Mouse (Mus musculus): Measurements from ENCODE around the gene Dvl1. TPM values are rescaled to one million over a fixed set of nuclear protein-coding genes. Genes with fewer than 3 reads are reported as not detected.
A peak's percentile ranks its signal among the peaks of the same experiment; 100 is the strongest.

The Dvl1 gene
- polyA plus RNA-seq (2012; rRNA removed): 73.8 and 106 TPM in 2 replicates

DNA sequence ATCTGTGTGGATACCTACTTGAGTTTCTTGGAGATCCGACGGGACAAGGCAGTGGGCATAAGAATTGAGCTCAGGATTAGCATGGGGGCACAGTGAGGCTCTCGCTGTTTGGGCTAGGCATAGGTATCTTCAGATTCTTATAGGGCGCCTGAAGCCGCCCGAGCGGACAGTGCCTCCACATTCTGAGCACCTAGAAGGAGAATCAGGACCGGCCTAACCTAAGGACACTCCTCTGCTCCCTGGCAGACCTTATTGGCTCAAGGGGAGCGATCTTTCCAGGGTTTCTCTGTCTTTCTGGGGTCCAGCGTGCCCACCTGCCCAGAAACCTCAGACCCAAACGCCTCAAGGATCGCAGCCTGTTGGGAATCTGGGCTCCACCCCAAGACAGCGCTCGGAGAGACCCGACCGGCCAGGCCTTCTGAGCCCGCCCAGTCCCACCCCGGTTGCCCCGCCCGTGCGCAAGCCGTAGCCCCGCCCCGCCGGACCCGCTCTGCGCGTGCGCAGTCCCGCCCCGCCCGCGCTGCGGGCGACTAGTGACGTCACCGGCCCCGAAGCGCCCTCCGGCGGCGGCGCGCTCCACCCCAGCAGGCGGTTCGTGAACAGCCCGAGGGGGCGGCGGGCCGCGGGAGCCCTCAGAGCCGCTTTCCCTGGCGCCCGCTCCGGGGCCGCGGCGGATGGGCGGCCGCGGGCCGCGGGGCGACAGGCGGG lies at the start of gene Dvl1:
Dvl1 (plus strand) TSS at position 532 of the 708 bp plus-strand sequence.
- peak; percentile 46 for DNase-seq (ENCODE audit: low read depth, low spot score)
- WGBS: 3% methylated on average over 65 of the region's 65 CpGs

DNA sequence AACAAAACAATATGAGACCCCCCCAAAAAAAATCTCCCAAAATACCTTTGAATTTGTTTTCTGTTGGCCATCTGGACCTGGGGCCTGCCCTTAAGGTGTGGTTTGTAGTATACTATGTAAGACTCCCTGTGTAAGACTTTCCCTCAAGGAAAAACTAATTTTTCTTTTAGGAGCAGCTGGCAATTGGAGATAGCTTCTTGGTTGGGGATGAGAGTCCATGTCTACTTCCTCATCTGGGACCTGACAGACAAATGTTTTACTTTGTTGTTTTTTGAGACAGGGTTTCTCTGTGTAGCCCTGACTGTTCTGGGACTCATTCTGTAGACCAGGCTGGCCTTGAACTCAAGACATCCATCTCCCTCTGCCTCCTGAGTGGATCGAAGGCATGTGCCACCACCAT lies 45.1 kb upstream of the Dvl1 start:
- WGBS: 100% methylated on average over 1 of the region's 1 CpGs
- DNase-seq (ENCODE audit: low read depth, low spot score): no peak

DNA sequence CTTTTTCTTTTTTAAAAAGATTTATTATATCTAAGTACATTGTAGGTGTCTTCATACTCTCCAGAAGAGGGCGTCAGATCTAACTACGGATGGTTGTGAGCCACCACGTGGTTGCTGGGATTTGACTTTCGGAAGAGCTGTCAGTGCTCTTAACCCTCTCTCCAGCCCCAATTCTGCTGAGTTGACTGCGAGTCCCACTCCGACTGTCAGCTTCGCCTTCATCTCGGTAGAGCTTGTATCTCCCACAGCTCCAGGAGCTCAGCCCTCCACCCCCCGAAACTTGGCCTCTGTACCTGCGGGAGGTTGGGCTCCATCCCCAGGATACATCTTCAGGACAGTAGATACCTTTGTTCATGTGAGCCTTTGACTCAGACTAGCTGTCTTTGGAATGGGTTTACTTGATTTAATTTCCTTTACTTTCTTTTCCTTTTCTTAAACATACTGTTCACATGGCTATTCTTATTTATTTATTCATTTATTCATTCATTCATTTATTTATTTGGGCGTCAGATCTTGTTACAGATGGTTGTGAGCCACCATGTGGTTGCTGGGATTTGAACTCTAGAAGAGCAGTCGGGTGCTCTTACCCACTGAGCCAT lies 44.4 kb upstream of the Dvl1 start, which contains the start of gene Mrpl20:
Mrpl20 (plus strand) TSS at position 138 of the 599 bp plus-strand sequence.
- no peak for DNase-seq (ENCODE audit: low read depth, low spot score)
- 10% methylated on average over 12 of the region's 12 CpGs for WGBS

DNA sequence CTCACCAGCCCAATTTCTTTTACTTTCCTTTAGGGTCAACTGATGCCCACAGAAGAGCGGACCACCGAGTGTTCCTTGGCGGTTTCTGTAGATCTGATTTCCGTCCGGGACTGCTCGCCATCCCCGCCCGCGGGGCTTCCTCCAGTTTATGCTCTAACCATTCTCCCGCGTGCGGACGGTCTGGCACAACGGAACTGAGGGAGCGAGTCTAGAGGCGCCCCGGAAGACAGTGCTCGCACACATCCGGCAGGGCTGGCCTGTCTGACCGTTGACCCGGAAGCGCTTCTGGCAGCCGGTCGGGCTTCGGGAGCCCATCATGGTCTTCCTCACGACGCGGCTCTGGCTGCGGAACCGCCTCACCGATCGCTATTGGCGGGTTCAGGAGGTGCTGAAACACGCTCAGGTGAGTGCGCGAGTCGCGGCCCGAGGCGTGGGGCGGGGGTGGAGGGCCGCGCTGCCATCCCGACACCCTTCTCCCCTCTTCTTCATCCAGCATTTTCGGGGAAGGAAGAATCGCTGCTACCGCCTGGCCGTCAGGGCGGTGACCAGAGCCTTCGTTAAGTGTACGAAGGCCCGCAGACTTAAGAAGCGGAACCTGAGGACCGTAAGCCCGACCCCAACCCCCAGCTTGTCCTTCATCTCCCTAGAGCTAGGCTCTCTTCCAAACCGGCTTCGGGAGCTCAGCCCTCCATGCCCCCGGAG lies 43.7 kb upstream of the Dvl1 start:
- DNase-seq (ENCODE audit: low read depth, low spot score): peak; percentile 68
- under 1% methylated on average over 58 of the region's 58 CpGs for whole genome bisulfite sequencing

DNA sequence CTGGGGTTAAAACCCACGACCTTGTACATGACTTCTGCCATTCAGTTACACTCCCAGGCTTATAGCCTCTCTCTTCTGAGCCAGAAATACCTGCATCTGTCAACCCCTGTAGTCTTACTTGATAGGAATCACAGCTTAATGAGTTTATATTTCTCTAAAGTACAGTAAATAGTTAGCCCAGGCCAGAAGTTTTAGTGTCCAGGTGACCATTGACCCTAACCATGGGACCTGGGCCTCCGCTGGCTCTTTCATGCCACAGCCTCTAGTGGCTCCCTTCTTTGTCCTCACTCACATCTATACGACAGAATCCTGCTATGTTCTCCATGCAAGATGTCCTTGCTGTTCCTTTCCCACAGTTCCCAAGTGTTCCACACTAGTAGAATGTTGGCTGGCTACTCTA lies 39.4 kb upstream of the Dvl1 start:
- no peak for DNase-seq (ENCODE audit: low read depth, low spot score)
- WGBS: 83% methylated on average over 3 of the region's 3 CpGs

DNA sequence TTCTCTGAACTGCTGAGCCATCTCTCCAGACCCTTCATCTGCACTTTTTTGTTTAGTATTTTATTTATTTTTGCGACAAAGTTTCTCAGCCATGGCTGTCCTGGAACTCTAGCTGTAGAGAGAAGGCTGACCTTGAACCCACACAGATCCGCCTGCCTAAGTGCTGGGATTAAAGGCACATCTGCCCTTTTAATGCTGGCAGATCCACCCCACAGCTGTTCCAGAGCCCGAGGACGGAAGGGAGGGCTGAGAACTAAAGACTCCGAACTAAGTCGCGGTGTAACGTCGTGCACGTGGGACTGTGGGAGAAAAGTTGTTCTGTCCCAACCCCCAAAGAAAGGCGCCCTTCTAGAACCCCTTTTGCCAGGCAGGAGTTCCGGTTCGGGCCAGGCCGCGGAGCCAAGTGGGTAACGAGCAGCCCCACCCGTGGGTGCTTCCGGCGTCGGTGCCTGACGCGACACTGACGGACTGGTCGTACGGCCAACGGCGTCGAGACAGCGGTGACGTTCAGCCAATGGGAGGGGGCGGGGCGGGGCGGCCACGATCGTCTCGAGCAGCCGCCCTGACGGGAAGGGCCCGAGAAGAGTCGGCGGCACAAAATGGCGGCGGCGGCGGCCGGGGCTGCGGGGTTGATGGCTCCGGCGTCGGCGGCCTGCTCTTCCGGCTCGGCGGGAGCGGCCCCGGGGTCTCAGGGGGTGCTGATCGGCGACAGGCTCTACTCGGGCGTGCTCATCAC lies 35.1 kb upstream of the Dvl1 start, which contains the start of gene Ccnl2:
Ccnl2 (plus strand) TSS at position 561 of the 736 bp plus-strand sequence.
- WGBS: under 1% methylated on average over 60 of the region's 60 CpGs
- DNase-seq (ENCODE audit: low read depth, low spot score): peak; percentile 73

DNA sequence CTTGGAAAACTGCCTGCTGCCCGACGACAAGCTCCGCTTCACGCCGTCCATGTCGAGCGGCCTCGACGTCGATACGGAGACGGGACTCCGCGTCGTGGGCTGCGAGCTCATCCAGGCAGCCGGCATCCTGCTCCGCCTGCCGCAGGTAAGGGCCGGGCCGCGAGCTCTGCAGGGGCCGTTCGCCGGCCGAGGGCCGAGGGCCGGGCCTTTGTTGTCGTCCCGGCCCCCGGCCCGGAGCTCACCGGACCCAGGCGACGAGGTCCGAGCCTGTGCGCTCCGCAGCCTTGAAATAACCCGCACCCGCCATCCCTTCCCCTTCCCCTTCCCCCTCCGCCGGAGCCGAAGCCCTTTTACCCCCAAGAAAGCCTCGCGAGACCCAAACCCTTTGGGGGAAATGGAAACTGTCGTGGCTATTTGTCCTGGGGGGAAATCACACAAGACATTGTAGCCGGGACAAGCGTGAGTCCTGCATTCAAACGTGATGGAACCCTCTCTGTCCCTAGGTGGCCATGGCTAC lies 34.5 kb upstream of the Dvl1 start:
- no peak for DNase-seq (ENCODE audit: low read depth, low spot score)
- WGBS: under 1% methylated on average over 49 of the region's 49 CpGs

DNA sequence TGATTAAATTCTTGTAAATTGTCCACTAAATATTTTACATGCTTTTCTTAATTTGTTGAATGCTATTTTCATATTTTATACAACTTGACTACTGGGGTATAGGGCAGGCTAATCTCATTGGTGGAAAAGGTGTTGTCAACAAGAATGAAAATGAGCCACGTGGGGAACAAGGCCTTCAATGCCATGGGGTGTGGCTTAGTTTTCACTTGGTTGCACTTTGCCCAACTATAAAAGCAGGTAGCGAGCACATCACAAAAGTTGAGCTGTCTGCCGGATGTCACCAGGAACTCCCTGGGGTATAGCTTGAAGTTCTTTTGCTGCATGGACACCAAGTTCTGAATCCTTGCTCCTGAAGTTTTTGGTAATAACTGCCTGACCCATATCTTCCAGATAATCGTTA lies 29.7 kb upstream of the Dvl1 start:
- 37% methylated on average over 4 of the region's 4 CpGs for WGBS
- DNase-seq (ENCODE audit: low read depth, low spot score): peak; percentile 62

DNA sequence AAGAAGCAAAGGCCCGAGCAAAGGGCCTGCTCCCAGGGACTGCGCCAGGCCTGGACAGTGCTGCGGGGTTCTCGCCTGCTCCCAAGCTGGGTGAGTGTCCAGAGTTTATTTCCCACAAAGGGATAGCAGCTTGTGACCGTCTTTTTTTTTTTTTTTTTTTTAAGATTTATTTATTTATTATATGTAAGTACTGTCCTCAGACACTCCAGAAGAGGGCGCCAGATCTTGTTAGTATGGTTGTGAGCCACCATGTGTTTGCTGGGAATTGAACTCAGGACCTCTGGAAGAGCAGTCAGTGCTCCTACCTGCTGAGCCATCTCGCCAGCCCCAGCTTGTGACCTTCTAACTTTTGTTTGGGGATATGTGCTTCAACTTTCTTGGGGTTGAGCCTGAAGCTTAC lies 26.2 kb upstream of the Dvl1 start:
- no peak for DNase-seq (ENCODE audit: low read depth, low spot score)
- 65% methylated on average over 7 of the region's 7 CpGs for WGBS

DNA sequence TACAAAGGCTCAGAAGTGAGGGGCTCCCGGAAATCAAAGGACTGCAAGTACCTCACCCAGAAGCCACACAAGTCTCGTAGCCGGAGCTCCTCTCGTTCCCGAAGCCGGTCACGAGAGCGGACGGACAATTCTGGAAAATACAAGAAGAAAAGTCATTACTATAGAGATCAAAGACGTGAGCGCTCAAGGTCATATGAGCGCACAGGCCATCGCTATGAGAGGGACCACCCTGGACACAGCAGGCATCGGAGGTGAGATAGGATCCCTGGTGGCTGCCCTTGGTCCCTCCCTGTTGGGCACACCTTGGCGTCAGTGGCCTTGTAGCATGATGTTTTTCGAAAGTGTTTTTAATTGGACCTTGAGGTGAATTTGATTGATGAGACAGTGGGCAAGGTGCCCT lies 23.8 kb upstream of the Dvl1 start:
- no peak for DNase-seq (ENCODE audit: low read depth, low spot score)
- WGBS: 93% methylated on average over 16 of the region's 16 CpGs

DNA sequence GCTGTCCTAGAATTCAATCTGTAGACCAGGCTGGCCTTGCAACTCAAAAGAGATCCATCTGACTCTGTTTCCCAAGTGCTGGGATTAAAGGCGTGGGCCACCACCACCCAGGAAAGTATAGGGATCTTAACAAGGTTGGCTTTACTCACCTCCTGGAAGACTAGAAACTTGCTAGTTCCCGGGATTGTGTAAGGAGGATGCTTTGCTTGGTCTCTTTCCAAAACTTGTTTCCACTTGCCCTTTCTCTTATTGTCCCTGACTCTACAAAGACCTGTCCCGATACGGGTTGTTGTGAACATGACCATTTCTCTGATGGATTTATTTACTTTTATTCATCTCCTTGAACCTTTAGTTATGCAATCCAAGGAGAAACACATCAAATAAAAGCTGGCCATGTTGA lies 17.3 kb upstream of the Dvl1 start:
- 90% methylated on average over 4 of the region's 4 CpGs for WGBS
- no peak for DNase-seq (ENCODE audit: low read depth, low spot score)

DNA sequence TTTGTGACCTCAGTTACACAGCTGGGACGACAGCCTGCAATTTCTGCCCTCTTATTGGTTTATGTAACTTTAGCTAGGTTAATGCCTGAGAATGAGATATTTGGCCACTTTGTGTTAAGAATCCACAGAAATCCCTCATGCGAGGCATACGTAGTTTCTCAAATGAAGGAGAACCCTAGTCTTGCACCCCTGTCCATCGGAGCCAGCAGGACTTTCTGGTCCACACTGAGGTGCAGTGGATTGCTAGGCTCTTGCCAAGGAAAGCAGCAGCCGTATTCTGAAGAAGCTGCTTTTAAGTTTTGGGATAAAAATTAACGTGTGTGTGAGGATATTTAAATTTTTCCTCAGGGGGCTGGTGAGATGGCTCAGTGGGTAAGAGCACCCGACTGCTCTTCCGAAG lies 16.6 kb upstream of the Dvl1 start:
- no peak for DNase-seq (ENCODE audit: low read depth, low spot score)

DNA sequence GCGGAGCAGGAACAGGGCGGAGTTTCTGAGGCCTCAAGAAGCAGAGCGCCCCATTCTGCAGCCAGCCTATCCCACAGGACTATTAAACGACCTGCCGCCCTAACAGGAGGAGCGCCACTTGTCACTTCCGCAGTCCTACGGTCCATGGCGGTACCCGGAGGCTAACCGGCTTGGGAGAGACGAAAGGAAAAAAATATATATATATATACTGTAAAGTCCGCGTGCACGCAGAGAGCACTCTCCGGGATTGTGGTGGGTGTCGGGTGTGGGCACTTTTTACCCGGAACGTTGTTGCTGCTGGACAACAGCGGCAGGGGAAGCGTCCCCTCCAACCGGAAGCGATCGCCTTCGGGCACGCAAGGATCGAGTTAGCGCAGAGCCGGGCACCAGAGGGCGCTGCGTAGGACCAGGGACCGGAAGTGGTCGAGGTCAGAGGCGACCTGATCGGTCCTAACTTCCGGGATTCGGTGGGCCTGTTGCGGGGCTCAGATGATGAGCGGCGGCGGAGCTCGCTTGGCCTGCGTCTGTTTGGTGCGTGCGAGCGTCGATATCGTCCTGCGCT lies 15.9 kb upstream of the Dvl1 start, which contains the start of gene Aurkaip1:
Aurkaip1 (plus strand) TSS at position 68 of the 562 bp plus-strand sequence.
- DNase-seq (ENCODE audit: low read depth, low spot score): peak; percentile 71

More for the DNA sequence above, 16.6 kb upstream of the Dvl1 start:
- WGBS: 42% methylated on average over 8 of the region's 8 CpGs

DNA sequence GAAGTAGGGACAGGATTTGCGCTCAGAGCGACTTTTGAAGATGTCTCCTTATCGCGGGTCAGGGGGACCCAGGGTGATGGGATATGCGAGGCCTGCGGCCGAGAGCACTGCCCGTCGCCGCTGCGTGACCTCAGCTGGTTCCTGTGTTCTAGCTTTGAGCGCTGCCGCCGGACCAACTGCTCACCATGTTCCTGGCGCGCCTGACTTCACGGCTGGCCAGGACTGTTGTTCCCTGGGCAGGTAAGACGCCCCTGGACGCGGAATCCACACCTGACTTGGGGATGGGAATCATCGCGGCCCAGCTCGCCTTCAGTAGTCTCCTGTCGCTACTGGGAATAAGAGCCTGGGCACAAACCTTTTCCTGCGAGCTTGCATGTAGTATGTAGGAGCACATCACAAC lies 15.4 kb upstream of the Dvl1 start:
- no peak for DNase-seq (ENCODE audit: low read depth, low spot score)
- WGBS: under 1% methylated on average over 25 of the region's 25 CpGs

More for the DNA sequence above, 15.9 kb upstream of the Dvl1 start, which contains the start of gene Aurkaip1:
- under 1% methylated on average over 49 of the region's 49 CpGs for WGBS

DNA sequence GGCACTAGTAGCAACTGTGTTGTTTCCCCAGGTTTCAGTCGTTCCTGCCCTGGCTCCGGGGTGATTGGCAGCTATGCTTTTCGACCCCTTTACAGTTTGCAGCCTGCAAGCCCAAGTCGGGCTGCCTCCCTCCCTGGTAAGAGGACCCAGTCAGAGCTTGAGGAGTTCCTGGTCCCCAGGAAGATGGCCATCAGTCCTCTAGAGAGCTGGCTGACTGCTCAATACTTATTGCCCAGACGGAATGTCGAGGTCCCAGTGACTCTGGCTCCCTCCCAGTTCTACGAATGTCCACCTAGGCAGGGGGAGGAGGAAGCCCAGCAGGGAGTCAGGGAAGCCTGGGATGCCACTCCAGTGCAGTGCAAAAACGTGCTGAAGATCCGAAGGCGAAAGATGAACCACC lies 14.9 kb upstream of the Dvl1 start:
- WGBS: 36% methylated on average over 10 of the region's 10 CpGs

DNA sequence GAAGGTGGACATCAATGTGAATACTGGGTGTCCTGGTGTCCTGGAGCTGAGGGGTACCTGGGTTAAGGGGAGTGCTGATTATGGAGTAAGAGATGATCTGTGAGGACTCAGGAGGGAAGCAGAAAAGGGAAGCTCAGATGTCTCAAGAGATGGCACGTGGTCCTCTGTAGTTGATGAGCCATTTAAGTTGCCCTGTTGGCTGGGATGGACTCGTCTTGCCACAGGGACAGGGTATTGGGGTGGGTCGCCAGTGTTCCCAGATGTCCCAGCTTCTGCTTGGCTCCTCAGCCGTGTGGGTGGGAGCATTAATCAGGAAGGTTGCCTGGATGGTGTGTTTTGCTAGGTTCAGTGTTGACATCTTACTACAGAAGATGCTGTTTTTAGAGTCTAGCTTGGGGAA lies 14.0 kb upstream of the Dvl1 start:
- no peak for DNase-seq (ENCODE audit: low read depth, low spot score)
- 78% methylated on average over 4 of the region's 4 CpGs for WGBS

More for the DNA sequence above, 14.9 kb upstream of the Dvl1 start:
- no peak for DNase-seq (ENCODE audit: low read depth, low spot score)

DNA sequence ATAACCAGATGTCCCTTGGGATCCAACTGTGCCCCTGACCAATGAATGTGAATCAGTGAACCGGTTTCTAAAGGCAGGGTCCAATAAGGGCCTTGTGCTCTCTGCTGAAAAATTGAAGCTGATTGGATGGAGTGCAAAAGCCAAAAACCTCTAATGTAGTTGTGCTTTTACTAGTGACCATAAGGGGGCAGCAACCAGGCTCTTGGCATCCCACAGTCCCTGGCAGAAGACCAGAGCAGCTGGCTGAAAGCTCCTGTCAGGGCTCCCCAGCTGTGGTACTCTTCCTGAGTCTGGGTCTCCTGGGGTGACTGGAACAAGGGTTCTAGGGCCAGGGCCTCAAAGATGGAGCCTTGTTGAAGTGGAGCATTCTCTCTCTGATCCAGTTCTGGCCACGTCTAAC lies 13.4 kb upstream of the Dvl1 start:
- WGBS: 17% methylated on average over 2 of the region's 2 CpGs
- no peak for DNase-seq (ENCODE audit: low read depth, low spot score)

DNA sequence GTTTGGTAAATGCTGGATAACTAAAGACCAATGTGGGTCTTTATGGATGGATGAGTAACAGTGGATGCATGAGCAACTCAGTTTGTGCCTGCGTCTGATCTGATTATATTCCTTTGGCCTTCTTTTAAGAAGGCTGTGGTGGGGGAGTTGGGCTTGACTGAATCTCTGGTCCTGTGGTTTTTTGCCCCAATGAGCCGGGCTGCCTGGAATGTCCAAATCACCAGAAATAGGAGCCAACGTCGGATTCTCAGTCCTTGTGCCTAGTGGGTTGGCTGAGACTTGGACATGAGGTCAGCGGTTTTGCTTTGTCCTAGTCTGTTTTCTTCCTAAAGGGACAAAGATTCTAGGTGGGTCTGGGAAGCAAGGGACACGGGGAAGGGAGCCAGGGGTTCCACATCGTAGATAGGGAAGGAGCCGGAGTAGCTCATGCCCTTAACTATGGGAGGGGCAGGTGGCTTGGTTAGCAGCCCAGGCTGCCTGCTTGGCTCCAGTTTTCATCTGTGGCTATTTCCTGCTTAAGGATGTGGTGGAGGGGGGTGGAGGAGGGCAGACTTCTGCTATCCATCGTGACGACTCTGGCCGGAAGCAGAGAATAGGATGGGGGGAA lies 9.7 kb upstream of the Dvl1 start:
- WGBS: 45% methylated on average over 11 of the region's 11 CpGs
- no peak for DNase-seq (ENCODE audit: low read depth, low spot score)

Measured in large intestine, adult 2 months (tissue).